Mouse (Mus musculus): ENCODE data around the gene Fam172a.

The Fam172a gene

GRCm38 (mm10) chr13:78181071-78181929 lies 479.5 kb downstream of the Fam172a start:
- DNase-seq, result peak; percentile 42 to 45

- no peak for DNase-seq
Observed at GRCm38 (mm10) chr13:78181930-78182558, 480.2 kb downstream of the Fam172a start.

- no peak for DNase-seq
Observed at GRCm38 (mm10) chr13:78183004-78183403, 481.2 kb downstream of the Fam172a start.

- DNase-seq, result no peak
Observed at GRCm38 (mm10) chr13:78183986-78184385, 482.2 kb downstream of the Fam172a start.

GRCm38 (mm10) chr13:78184786-78185466 lies 483.1 kb downstream of the Fam172a start:
- DNase-seq, result no peak

- no peak for DNase-seq
Observed at GRCm38 (mm10) chr13:78186340-78186946, 484.6 kb downstream of the Fam172a start.

GRCm38 (mm10) chr13:78187833-78188232 lies 486.0 kb downstream of the Fam172a start:
- no peak for DNase-seq

GRCm38 (mm10) chr13:78189586-78189985 lies 487.8 kb downstream of the Fam172a start:
- DNase-seq, result no peak

GRCm38 (mm10) chr13:78193211-78193610 lies 491.4 kb downstream of the Fam172a start:
- no peak for DNase-seq

- DNase-seq, result no peak
Observed at GRCm38 (mm10) chr13:78194135-78194849, 492.5 kb downstream of the Fam172a start.

GRCm38 (mm10) chr13:78194850-78195600 lies 493.2 kb downstream of the Fam172a start:
- DNase-seq, result peak; percentile 61 to 62

- no peak for DNase-seq
Observed at GRCm38 (mm10) chr13:78195601-78196115, 493.8 kb downstream of the Fam172a start.

GRCm38 (mm10) chr13:78196236-78196796 lies 494.5 kb downstream of the Fam172a start:
- no peak for DNase-seq

GRCm38 (mm10) chr13:78197286-78197818 lies 495.5 kb downstream of the Fam172a start:
- no peak for DNase-seq

GRCm38 (mm10) chr13:78197819-78198390 lies 496.1 kb downstream of the Fam172a start:
- peak; percentile 58 to 60 for DNase-seq

GRCm38 (mm10) chr13:78198391-78198870 lies 496.6 kb downstream of the Fam172a start:
- DNase-seq, result peak; percentile 46 to 52

GRCm38 (mm10) chr13:78198871-78199641 lies 497.2 kb downstream of the Fam172a start:
- DNase-seq, result peak; percentile 64 to 66

- no peak for DNase-seq
Observed at GRCm38 (mm10) chr13:78199642-78200160, 497.9 kb downstream of the Fam172a start, which contains the start of gene Nr2f1. TSS of gene Nr2f1 (minus strand) at chr13:78199757.

- DNase-seq, result peak; percentile 64 to 66
Observed at GRCm38 (mm10) chr13:78200407-78200806, 498.6 kb downstream of the Fam172a start.
